Mouse (Mus musculus) testis, adult 2 months (tissue): ENCODE measurements around the gene Vps26c.

Experiments used
- CTCF ChIP-seq: fragments of 200-500 bp; IDR thresholded peaks from 2 replicates; pipeline ENCODE4 v1.5.1; 2012; ENCODE audit warnings: low read depth, mild to moderate bottlenecking, inconsistent platforms, low read length, moderate library complexity; ENCODE audit not compliant: control insufficient read depth, insufficient read depth, insufficient replicate concordance
- POLR2A ChIP-seq: fragments of 200-500 bp; IDR thresholded peaks from 2 replicates; pipeline ENCODE4 v1.6.1; 2012; ENCODE audit warnings: low read depth, mild to moderate bottlenecking, inconsistent platforms, low read length, moderate library complexity; ENCODE audit not compliant: control insufficient read depth

GRCm38 (mm10) chr16:94509983-94510382, 16.6 kb downstream of the Vps26c start:
- no peak for TF ChIP-seq CTCF
- TF ChIP-seq POLR2A: no peak
